In genomic region chr9:21977972-21978371, GRCm38 (mm10) we compare ENCODE assay signal across 8 mouse cellular contexts. TPM values are rescaled to one million over a fixed set of nuclear protein-coding genes. Genes with fewer than 3 reads are reported as not detected.
DNase-seq lines count a peak whose midpoint lies in the region; ATAC-seq and TF ChIP-seq lines count a peak whose summit lies in the region.
"Had no signal": no experiment of that assay in that cellular context is flagged by ENCODE, and none has a peak within 500 bp of the region (broad histone marks: within the 10 kb centered on the region; RNA-seq: fewer than 3 reads in every experiment).

No protein-coding gene starts in this region.

- H3K9me3 ChIP-seq in liver, embryonic 12.5 days (replicated peaks): no peaks in the 10 kb centered on the region
- no peaks in the 10 kb centered on the region for H3K9me3 ChIP-seq in MEL (replicated peaks; ENCODE audit: insufficient read depth, low read length)
- H3K9me3 ChIP-seq in hindbrain, embryonic 12.5 days (replicated peaks): no peaks in the 10 kb centered on the region

- H3K27me3 ChIP-seq in liver, embryonic 12.5 days (replicated peaks): peaks cover 71% of the 10 kb centered on the region
- H3K27me3 ChIP-seq in MEL (ENCODE audit: control insufficient read depth in 1 of 2, insufficient read depth in 2 of 2, low read length in 2 of 2): peaks cover 11 to 12% of the 10 kb centered on the region in 2 experiments
- H3K27me3 ChIP-seq in hindbrain, embryonic 12.5 days: peaks cover 3% of the 10 kb centered on the region; the same call in 1 of the 2 replicates

- peak in 1 of 2 experiments; percentile 5; a peak in 1 of 4 replicates for TF ChIP-seq EP300 in MEL (IDR thresholded peaks at IDR 0.05; ENCODE audit: low read depth in 1 of 2, low read length in 2 of 2)

- no peaks in the 10 kb centered on the region for H3K4me1 ChIP-seq in liver, embryonic 12.5 days
- H3K4me1 ChIP-seq in MEL (ENCODE audit: control insufficient read depth in 1 of 2, insufficient read depth in 2 of 2, low read length in 2 of 2): no peaks in the 10 kb centered on the region
- H3K4me1 ChIP-seq in hindbrain, embryonic 12.5 days: no peaks in the 10 kb centered on the region
- H3K4me1 ChIP-seq: megakaryocyte, embryonic 14.5 days had no signal

- DNase-seq in liver: peak; percentile 72
- peak; percentile 82 for DNase-seq in MEL (ENCODE audit: low read depth, low spot score)
- DNase-seq in cerebellum, adult 9-11 months: peak; percentile 56
- peak; percentile 19 to 48 for DNase-seq in natural killer cell, adult 2 months (ENCODE audit: low spot score in 2 of 2)
- DNase-seq in frontal cortex, postnatal 10 days (ENCODE audit: low spot score in 2 of 2): no peak

- ATAC-seq in liver, embryonic 12.5 days: no peak
- no peak for ATAC-seq in hindbrain, embryonic 12.5 days (ENCODE audit: low FRiP score)

- no peak overlapping the region for H3K4me3 ChIP-seq in liver, embryonic 12.5 days
- H3K4me3 ChIP-seq in MEL (ENCODE audit: control insufficient read depth in 1 of 2, insufficient read depth in 1 of 2, low read depth in 2 of 2, low read length in 2 of 2): no peak overlapping the region
- H3K4me3 ChIP-seq in hindbrain, embryonic 12.5 days: no peak overlapping the region
- H3K4me3 ChIP-seq: megakaryocyte, embryonic 14.5 days had no signal

- H3K36me3 ChIP-seq in liver, embryonic 12.5 days: no peaks in the 10 kb centered on the region
- no peaks in the 10 kb centered on the region for H3K36me3 ChIP-seq in MEL (ENCODE audit: control insufficient read depth in 1 of 2, insufficient read depth in 2 of 2, low read length in 2 of 2)
- H3K36me3 ChIP-seq in hindbrain, embryonic 12.5 days: no peaks in the 10 kb centered on the region

- TF ChIP-seq POLR2A in MEL (IDR thresholded peaks at IDR 0.05; ENCODE audit: control insufficient read depth in 1 of 2, insufficient read depth in 1 of 2, low read depth in 1 of 2, low read length in 2 of 2, poor library complexity in 1 of 2): no peak

- no peaks in the 10 kb centered on the region for H3K79me2 ChIP-seq in MEL (ENCODE audit: control insufficient read depth, insufficient read depth, low read length, poor library complexity)

- peak; percentile 96 for TF ChIP-seq RAD21 in MEL (IDR thresholded peaks at IDR 0.05; ENCODE audit: low read depth, low read length)

- WGBS in liver, embryonic 12.5 days (ENCODE audit: insufficient replicate concordance): 13% methylated on average over 2 of the region's 2 CpGs
- WGBS in hindbrain, embryonic 12.5 days: 23% methylated on average over 2 of the region's 2 CpGs

- no peak overlapping the region for H3K4me2 ChIP-seq in liver, embryonic 12.5 days
- no peak overlapping the region for H3K4me2 ChIP-seq in hindbrain, embryonic 12.5 days (replicated peaks)

- H3K27ac ChIP-seq in liver, embryonic 12.5 days: no peak overlapping the region
- H3K27ac ChIP-seq in MEL (ENCODE audit: control insufficient read depth, low read depth, low read length): no peak overlapping the region
- H3K27ac ChIP-seq in hindbrain, embryonic 12.5 days: no peak overlapping the region

- H3K9ac ChIP-seq in liver, embryonic 12.5 days: no peak overlapping the region
- H3K9ac ChIP-seq in MEL (ENCODE audit: control insufficient read depth, low read depth, low read length, poor library complexity, severe bottlenecking): no peak overlapping the region
- no peak overlapping the region for H3K9ac ChIP-seq in hindbrain, embryonic 12.5 days

- peak; percentile 98 to 100 (median 99) for TF ChIP-seq CTCF in MEL (IDR thresholded peaks at IDR 0.05 in 2 of 3, conservative IDR thresholded peaks at IDR 0.05 in 1 of 3; ENCODE audit: control insufficient read depth in 1 of 3, insufficient read depth in 1 of 3, low read depth in 2 of 3, low read length in 3 of 3, poor library complexity in 1 of 3, severe bottlenecking in 1 of 3)

TF ChIP-seq in MEL, 35 proteins besides CTCF, POLR2A, EP300 and RAD21:
- no peak for TF ChIP-seq MXI1 (IDR thresholded peaks at IDR 0.05; ENCODE audit: low read depth, low read length)
- peak; percentile 97 for TF ChIP-seq ZC3H11A (IDR thresholded peaks at IDR 0.05; ENCODE audit: low read depth, low read length)
- TF ChIP-seq ZNF384 (IDR thresholded peaks at IDR 0.05; ENCODE audit: low read depth, low read length): peak; percentile 57; the same call in 1 of the 2 replicates
- 0 out of 2 replicates have a peak, but pooled peaks have one; percentile 27 for TF ChIP-seq MAZ (IDR thresholded peaks at IDR 0.05; ENCODE audit: low read depth, low read length)
- TF ChIP-seq JUND (IDR thresholded peaks at IDR 0.05; ENCODE audit: low read depth, low read length): 0 out of 2 replicates have a peak, but pooled peaks have one; percentile 11
- no peak for TF ChIP-seq USF1 (IDR thresholded peaks at IDR 0.05; ENCODE audit: low read depth, low read length)
- 0 out of 2 replicates have a peak, but pooled peaks have one; percentile 50 for TF ChIP-seq BHLHE40 (IDR thresholded peaks at IDR 0.05; ENCODE audit: borderline replicate concordance, low read depth, low read length)
- no peak for TF ChIP-seq CHD2 (IDR thresholded peaks at IDR 0.05; ENCODE audit: low read length)
- no peak for TF ChIP-seq ZMIZ1 (IDR thresholded peaks at IDR 0.05; ENCODE audit: low read depth, low read length)
- peak; percentile 62; the same call in 1 of the 2 replicates for TF ChIP-seq SIN3A (IDR thresholded peaks at IDR 0.05; ENCODE audit: low read length)
- peak; percentile 99 for TF ChIP-seq SMC3 (IDR thresholded peaks at IDR 0.05; ENCODE audit: low read depth, low read length)
- TF ChIP-seq MEF2A (IDR thresholded peaks at IDR 0.05; ENCODE audit: extremely low read depth, insufficient replicate concordance, low read depth, low read length, poor library complexity, severe bottlenecking): no peak
- TF ChIP-seq TAL1 (IDR thresholded peaks at IDR 0.05; ENCODE audit: low read length): no peak
- TF ChIP-seq MYC (IDR thresholded peaks at IDR 0.05; ENCODE audit: low read depth, low read length): 0 out of 2 replicates have a peak, but pooled peaks have one; percentile 56
- 0 out of 2 replicates have a peak, but pooled peaks have one; percentile 48 for TF ChIP-seq HCFC1 (IDR thresholded peaks at IDR 0.05; ENCODE audit: low read depth, low read length)
- TF ChIP-seq TCF12 (IDR thresholded peaks at IDR 0.05; ENCODE audit: low read depth, low read length): no peak
- no peak for TF ChIP-seq ETS1 (IDR thresholded peaks at IDR 0.05; ENCODE audit: low read depth, low read length)

RNA-seq across cellular contexts. Expression of gene Rgl3, which starts 11.3 kb away (rescaled TPM):
- polyA plus RNA-seq in liver, embryonic 12.5 days (2016; fragmentation: Nextera tagmentation; extraction: Ambion mirVana): 0.20 and 0.46 TPM in 2 replicates
- total RNA-seq in MEL (2012; rRNA removed): not detected in 2 replicates
- polyA plus RNA-seq in MEL (2012; ENCODE audit: insufficient read depth in 1 of 2, insufficient read length in 2 of 2, low read depth in 1 of 2, low replicate concordance in 2 of 2, missing spikeins in 1 of 2): not detected
- polyA plus RNA-seq in hindbrain, embryonic 12.5 days (2016; fragmentation: Nextera tagmentation; extraction: Ambion mirVana): 1.9 TPM in 2 replicates

RNA-seq across cellular contexts. Expression of gene Epor, which starts 14.7 kb away (rescaled TPM):
- polyA plus RNA-seq in liver, embryonic 12.5 days (2016; fragmentation: Nextera tagmentation; extraction: Ambion mirVana): 155 and 158 TPM in 2 replicates
- total RNA-seq in MEL (2012; rRNA removed): 139 and 192 TPM in 2 replicates
- 100 to 1,000 TPM in 1 of 2 experiments, not detected in 1; 440 TPM for polyA plus RNA-seq in MEL (2012; ENCODE audit: insufficient read depth in 1 of 2, insufficient read length in 2 of 2, low read depth in 1 of 2, low replicate concordance in 2 of 2, missing spikeins in 1 of 2)
- polyA plus RNA-seq in hindbrain, embryonic 12.5 days (2016; fragmentation: Nextera tagmentation; extraction: Ambion mirVana): 4.3 TPM in 2 replicates

RNA-seq across cellular contexts. Expression of gene Swsap1, which starts 22.4 kb away (rescaled TPM):
- polyA plus RNA-seq in liver, embryonic 12.5 days (2016; fragmentation: Nextera tagmentation; extraction: Ambion mirVana): 2.8 and 3.0 TPM in 2 replicates
- 12.7 and 17.2 TPM in 2 replicates for total RNA-seq in MEL (2012; rRNA removed)
- polyA plus RNA-seq in MEL (2012; ENCODE audit: insufficient read depth in 1 of 2, insufficient read length in 2 of 2, low read depth in 1 of 2, low replicate concordance in 2 of 2, missing spikeins in 1 of 2): 10 to 100 TPM in 1 of 2 experiments, not detected in 1; 19.3 TPM
- 7.2 and 9.5 TPM in 2 replicates for polyA plus RNA-seq in hindbrain, embryonic 12.5 days (2016; fragmentation: Nextera tagmentation; extraction: Ambion mirVana)

RNA-seq across cellular contexts. Expression of gene Ccdc151, which starts 24.5 kb away (rescaled TPM):
- 0.12 TPM in 1 of 2 replicates, not detected in the other for polyA plus RNA-seq in liver, embryonic 12.5 days (2016; fragmentation: Nextera tagmentation; extraction: Ambion mirVana)
- 0.19 TPM in 1 of 2 replicates, not detected in the other for total RNA-seq in MEL (2012; rRNA removed)
- under 1 TPM in 1 of 2 experiments, not detected in 1; 0.99 TPM for polyA plus RNA-seq in MEL (2012; ENCODE audit: insufficient read depth in 1 of 2, insufficient read length in 2 of 2, low read depth in 1 of 2, low replicate concordance in 2 of 2, missing spikeins in 1 of 2)
- 4.1 and 4.7 TPM in 2 replicates for polyA plus RNA-seq in hindbrain, embryonic 12.5 days (2016; fragmentation: Nextera tagmentation; extraction: Ambion mirVana)

RNA-seq across cellular contexts. Expression of gene Prkcsh, which starts 24.6 kb away (rescaled TPM):
- 65.0 and 68.5 TPM in 2 replicates for polyA plus RNA-seq in liver, embryonic 12.5 days (2016; fragmentation: Nextera tagmentation; extraction: Ambion mirVana)
- total RNA-seq in MEL (2012; rRNA removed): 330 and 356 TPM in 2 replicates
- 100 to 1,000 TPM; 183 to 577 TPM for polyA plus RNA-seq in MEL (2012; ENCODE audit: insufficient read depth in 1 of 2, insufficient read length in 2 of 2, low read depth in 1 of 2, low replicate concordance in 2 of 2, missing spikeins in 1 of 2)
- 106 and 108 TPM in 2 replicates for polyA plus RNA-seq in hindbrain, embryonic 12.5 days (2016; fragmentation: Nextera tagmentation; extraction: Ambion mirVana)

Comparison
In these comparisons a context has a peak if more than half of its experiments do, and no peak if none do; other contexts are left out.
1. DNase-seq: peak in liver (single experiment), MEL (single experiment), cerebellum, adult 9-11 months (single experiment) and natural killer cell, adult 2 months (2 of 2); none in frontal cortex, postnatal 10 days (0 of 2).
2. RNA of gene Epor, which starts 14.7 kb away (polyA plus RNA-seq): 440 TPM in MEL and 155 to 158 TPM in liver, embryonic 12.5 days; 4.3 TPM in hindbrain, embryonic 12.5 days; every median in the first group is over 10 times any median in the second.